Mouse (Mus musculus): ENCODE results near the gene Tmem98.

GRCm38 (mm10) chr11:80789647-80790240, 20.2 kb upstream of the Tmem98 start:
- TF ChIP-seq CTCF (conservative IDR thresholded peaks at IDR 0.05; ENCODE audit: insufficient read depth, insufficient read length, low read depth, low read length) (no peak), POLR2A (IDR thresholded peaks at IDR 0.05; ENCODE audit: low read depth, low read length) (no peak)
